Mouse (Mus musculus): ENCODE measurements around the gene Icmt. TPM values are rescaled to one million over a fixed set of nuclear protein-coding genes. Genes with fewer than 3 reads are reported as not detected.

Icmt gene
- total RNA-seq, 2 experiments from 2014 or later: 16.5 to 16.8 TPM

GRCm38 (mm10) chr4:152339293-152339790, 42.3 kb downstream of the Icmt start:
- DNase-seq: no peak

GRCm38 (mm10) chr4:152340584-152341284, 43.7 kb downstream of the Icmt start:
- DNase-seq: no peak

GRCm38 (mm10) chr4:152343296-152343695, 46.3 kb downstream of the Icmt start:
- no peak for DNase-seq

GRCm38 (mm10) chr4:152344651-152345050, 47.6 kb downstream of the Icmt start:
- no peak for DNase-seq

DNA sequence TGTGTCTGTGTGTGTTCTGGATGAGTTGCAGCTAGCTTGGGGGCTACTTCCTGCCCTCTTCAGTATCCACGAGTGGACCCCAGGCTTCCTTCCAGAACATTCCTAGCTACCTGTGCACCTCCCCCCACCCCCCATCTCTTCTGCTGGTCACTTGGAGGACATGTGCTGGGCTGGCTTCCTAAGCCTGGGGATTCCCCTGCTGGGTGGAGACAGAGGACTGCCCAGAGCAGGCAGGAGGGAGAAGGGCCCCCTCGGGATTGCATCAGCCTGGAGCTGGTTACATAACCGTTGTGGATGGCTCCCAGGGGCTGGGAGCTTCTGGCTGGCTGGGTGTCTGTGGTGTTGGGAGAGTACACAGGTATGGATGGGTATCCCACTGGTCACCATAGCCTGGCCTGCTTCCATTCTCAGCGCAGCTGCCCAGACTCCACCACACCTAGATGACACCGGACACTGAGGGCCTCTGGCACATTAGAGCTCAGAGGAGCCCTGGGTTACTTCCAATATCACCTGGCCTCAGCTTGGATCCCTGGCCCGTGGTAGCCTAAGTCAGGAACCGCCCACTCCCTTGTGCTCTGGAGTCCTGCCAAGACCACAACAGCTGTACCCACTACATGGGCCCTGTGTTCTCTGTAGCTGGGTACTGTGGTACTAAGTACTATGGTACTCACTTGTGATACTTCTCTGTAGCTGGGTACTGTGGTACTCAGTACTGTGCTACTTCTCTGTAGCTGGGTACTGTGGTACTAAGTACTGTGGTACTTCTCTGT, 48.3 kb downstream of the Icmt start:
- DNase-seq: peak; percentile 66

DNA sequence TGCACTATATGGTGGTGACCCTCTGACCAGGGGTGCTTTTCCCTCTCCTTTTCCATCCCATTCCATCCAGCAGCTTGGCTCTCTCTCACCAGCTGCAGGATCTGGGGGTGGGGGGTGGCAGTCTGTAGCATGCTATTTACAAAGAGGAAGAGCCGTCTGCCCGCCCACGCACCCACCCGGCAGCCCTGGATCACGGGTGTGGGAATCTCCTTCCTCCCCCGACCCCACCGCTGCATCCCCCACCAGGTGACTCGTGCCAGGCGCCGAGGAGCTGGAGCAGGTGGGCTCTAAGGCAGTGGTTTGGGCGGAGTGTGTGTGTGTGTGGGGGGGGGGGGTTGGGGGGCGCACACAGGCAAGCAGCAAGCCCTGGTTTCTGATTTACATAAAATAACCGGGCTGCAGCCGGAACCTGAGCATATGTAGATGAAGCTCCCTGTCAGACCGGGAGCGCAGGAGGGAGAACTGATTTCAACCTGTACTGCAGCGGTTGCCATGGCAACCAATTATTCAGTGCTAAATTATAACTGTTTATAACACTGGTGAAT, 52.9 kb downstream of the Icmt start:
- no peak for DNase-seq

GRCm38 (mm10) chr4:152350722-152351421, 53.8 kb downstream of the Icmt start:
- DNase-seq: no peak

DNA sequence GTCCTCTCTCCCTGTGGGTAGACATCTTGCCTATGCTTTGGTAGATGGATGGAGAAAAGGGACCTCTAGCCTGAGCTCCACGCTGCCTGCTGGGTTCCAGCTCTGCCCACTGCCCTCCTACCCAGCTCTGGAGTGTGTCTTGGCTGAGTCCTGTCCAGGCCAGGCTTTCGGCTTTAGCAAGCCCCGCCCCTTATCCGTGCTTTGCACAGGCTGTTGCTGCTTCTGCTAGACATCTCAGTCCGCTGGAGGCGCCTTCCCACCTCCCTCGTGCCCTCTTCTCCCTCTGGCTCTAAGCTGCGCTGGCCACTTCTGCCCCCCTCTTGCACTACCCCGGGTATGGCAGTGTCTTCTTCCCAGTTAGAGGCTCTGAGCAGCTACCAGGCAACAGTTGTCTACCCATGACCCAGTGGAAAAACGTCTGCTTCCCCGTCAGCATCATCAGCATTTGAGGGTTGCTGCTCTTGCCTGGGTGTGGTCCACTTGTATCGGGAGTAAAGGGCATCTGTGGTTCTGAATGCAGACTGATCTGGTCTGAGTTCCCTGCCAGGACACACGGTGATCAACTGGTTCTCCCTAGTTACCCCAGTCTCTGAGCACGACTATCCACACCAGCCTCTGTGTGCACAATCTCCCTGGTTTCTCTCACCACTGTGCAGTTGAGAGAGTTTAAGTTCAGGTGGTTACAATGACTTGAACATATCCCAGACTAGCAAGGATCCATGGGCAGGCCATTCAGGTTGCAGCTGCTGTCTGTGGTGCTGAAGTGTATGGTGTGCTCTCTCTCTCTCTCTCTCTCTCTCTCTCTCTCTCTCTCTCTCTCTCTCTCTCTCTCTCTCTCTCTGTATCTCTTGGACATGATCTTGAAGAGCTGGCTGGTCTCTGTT, 54.6 kb downstream of the Icmt start:
- DNase-seq: no peak

DNA sequence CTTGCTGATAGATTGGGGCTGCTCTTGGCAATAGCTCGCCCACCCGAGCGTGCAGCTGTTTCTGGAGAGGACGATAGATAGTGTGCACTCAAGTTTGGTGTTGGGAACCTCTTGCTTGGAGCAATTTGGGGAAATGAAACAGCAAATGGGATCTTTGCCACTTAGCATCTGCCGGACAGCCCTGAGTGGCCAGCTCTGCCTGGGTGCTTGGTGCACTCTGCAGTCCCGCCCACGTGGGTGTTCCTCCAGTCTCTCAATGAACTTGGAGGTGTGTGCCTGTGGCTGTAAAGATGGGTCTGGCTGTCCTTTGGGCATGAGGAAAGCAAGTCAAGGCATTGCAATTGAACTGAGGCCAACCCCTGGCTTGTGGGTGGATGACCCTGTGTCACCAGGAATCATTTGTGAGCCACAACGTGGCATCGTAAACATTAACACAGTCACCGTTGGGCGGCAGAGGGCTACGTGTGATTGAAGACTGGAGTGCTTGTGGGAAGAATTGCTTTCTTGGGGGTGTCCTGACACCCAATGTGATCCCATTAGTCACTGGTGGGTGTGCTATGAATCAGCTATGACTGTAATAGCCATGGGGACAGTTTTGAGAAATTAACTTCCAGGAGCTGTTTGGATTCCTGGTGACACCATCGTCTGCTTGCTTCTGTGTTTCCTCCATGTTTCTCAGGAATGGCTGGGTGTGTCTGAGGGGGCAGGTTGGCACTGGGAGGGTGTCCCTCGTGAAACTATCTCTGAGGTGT, 57.0 kb downstream of the Icmt start:
- no peak for DNase-seq

- DNase-seq: no peak
These were observed 58.6 kb downstream of the Icmt start for GRCm38 (mm10) chr4:152355672-152356071.

Other genes with a start within 250 kb of the Icmt start
- 1 to 10 TPM; 5.0 to 6.5 TPM for gene Plekhg5, start 224.7 kb upstream of the Icmt start, total RNA-seq (2021)
- gene Tnfrsf25, start 181.3 kb upstream of the Icmt start, total RNA-seq (2021): 1 to 10 TPM; 1.2 TPM
- under 1 TPM; 0.23 to 0.38 TPM for gene Espn, start 144.9 kb upstream of the Icmt start, total RNA-seq (2021)
- gene Hes2, start 138.4 kb upstream of the Icmt start, total RNA-seq (2021): not detected
- 10 to 100 TPM; 15.4 to 19.1 TPM for gene Acot7, start 119.1 kb upstream of the Icmt start, total RNA-seq (2021)
- 10 to 100 TPM in 1 of 2 experiments, 1 to 10 TPM in 1; 9.9 to 11.0 TPM for gene Gpr153, start 23.0 kb upstream of the Icmt start, total RNA-seq (2021)
- gene Hes3, start 5.6 kb upstream of the Icmt start, total RNA-seq (2021): not detected
- not detected for gene Rnf207, start 21.8 kb downstream of the Icmt start, total RNA-seq (2021)
- gene Rpl22, start 28.5 kb downstream of the Icmt start, total RNA-seq (2021): 100 to 1,000 TPM; 194 to 222 TPM
- gene Chd5, start 41.4 kb downstream of the Icmt start, total RNA-seq (2021): under 1 TPM; 0.03 to 0.08 TPM
- gene Nphp4, start 179.5 kb downstream of the Icmt start, total RNA-seq (2021): under 1 TPM; 0.67 to 0.94 TPM
- 1 to 10 TPM; 2.2 to 2.8 TPM for gene Kcnab2, start 180.6 kb downstream of the Icmt start, total RNA-seq (2021)

All from gastrocnemius, postnatal 25 days (tissue).